Mouse (Mus musculus): ENCODE measurements around the gene Rap1gap. TPM values are rescaled to one million over a fixed set of nuclear protein-coding genes. Genes with fewer than 3 reads are reported as not detected.

Gene Rap1gap
- 6.7 and 8.0 TPM in 2 replicates for polyA plus RNA-seq (2016; fragmentation: Nextera tagmentation; extraction: Ambion mirVana)

- DNase-seq (ENCODE audit: low spot score): no peak
- H3K27me3 ChIP-seq (ENCODE audit: insufficient read depth, poor library complexity, severe bottlenecking): peaks cover 60% of the 10 kb centered on the region
- WGBS: under 1% methylated on average over 44 of the region's 44 CpGs
- H3K4me3 ChIP-seq: peak within 1 kb of the TSS; percentile 76
- H3K4me1 ChIP-seq: peaks cover 39% of the 10 kb centered on the region
- H3K27ac ChIP-seq: peak within 1 kb of the TSS; percentile 70
- H3K36me3 ChIP-seq: no peaks in the 10 kb centered on the region
- no peaks in the 10 kb centered on the region for H3K9me3 ChIP-seq
Observed at GRCm38 (mm10) chr4:137664433-137664979, at the start of gene Rap1gap. TSS of gene Rap1gap (plus strand) at chr4:137664726.

GRCm38 (mm10) chr4:137622847-137623246 is 41.7 kb upstream of the Rap1gap start:
- DNase-seq (ENCODE audit: low spot score): no peak
- H3K4me1 ChIP-seq: no peaks in the 10 kb centered on the region
- no peak overlapping the region for H3K27ac ChIP-seq
- H3K36me3 ChIP-seq: peaks cover 96% of the 10 kb centered on the region
- H3K27me3 ChIP-seq (ENCODE audit: insufficient read depth, poor library complexity, severe bottlenecking): no peaks in the 10 kb centered on the region
- no peak overlapping the region for H3K4me3 ChIP-seq
- whole genome bisulfite sequencing: 82% methylated on average over 8 of the region's 8 CpGs
- H3K9me3 ChIP-seq: no peaks in the 10 kb centered on the region

- no peak for DNase-seq (ENCODE audit: low spot score)
- 90% methylated on average over 8 of the region's 8 CpGs for WGBS
- H3K27me3 ChIP-seq (ENCODE audit: insufficient read depth, poor library complexity, severe bottlenecking): no peaks in the 10 kb centered on the region
- H3K27ac ChIP-seq: no peak overlapping the region
- peaks cover 95% of the 10 kb centered on the region for H3K36me3 ChIP-seq
- H3K4me3 ChIP-seq: no peak overlapping the region
- H3K4me1 ChIP-seq: peaks cover 6% of the 10 kb centered on the region; the same call in 1 of the 2 replicates
- no peaks in the 10 kb centered on the region for H3K9me3 ChIP-seq
Observed at GRCm38 (mm10) chr4:137627476-137628235, 36.9 kb upstream of the Rap1gap start.

GRCm38 (mm10) chr4:137628400-137628799 is 36.1 kb upstream of the Rap1gap start:
- DNase-seq (ENCODE audit: low spot score): no peak
- WGBS: 90% methylated on average over 6 of the region's 6 CpGs
- H3K9me3 ChIP-seq: no peaks in the 10 kb centered on the region
- H3K4me1 ChIP-seq: peaks cover 6% of the 10 kb centered on the region; the same call in 1 of the 2 replicates
- no peak overlapping the region for H3K4me3 ChIP-seq
- H3K27ac ChIP-seq: no peak overlapping the region
- no peaks in the 10 kb centered on the region for H3K27me3 ChIP-seq (ENCODE audit: insufficient read depth, poor library complexity, severe bottlenecking)
- H3K36me3 ChIP-seq: peaks cover 95% of the 10 kb centered on the region

- WGBS: 92% methylated on average over 7 of the region's 7 CpGs
- H3K9me3 ChIP-seq: no peaks in the 10 kb centered on the region
- no peaks in the 10 kb centered on the region for H3K27me3 ChIP-seq (ENCODE audit: insufficient read depth, poor library complexity, severe bottlenecking)
- no peak overlapping the region for H3K27ac ChIP-seq
- peaks cover 94% of the 10 kb centered on the region for H3K36me3 ChIP-seq
- H3K4me3 ChIP-seq: no peak overlapping the region
- peaks cover 6% of the 10 kb centered on the region; the same call in 1 of the 2 replicates for H3K4me1 ChIP-seq
- no peak for DNase-seq (ENCODE audit: low spot score)
Observed at GRCm38 (mm10) chr4:137629354-137629753, 35.2 kb upstream of the Rap1gap start.

- no peaks in the 10 kb centered on the region for H3K9me3 ChIP-seq
- H3K27me3 ChIP-seq (ENCODE audit: insufficient read depth, poor library complexity, severe bottlenecking): no peaks in the 10 kb centered on the region
- peaks cover 6% of the 10 kb centered on the region; the same call in 1 of the 2 replicates for H3K4me1 ChIP-seq
- H3K27ac ChIP-seq: no peak overlapping the region
- WGBS: 90% methylated on average over 2 of the region's 2 CpGs
- H3K4me3 ChIP-seq: no peak overlapping the region
- no peak for DNase-seq (ENCODE audit: low spot score)
- peaks cover 94% of the 10 kb centered on the region for H3K36me3 ChIP-seq
Observed at GRCm38 (mm10) chr4:137630153-137630552, 34.4 kb upstream of the Rap1gap start.

GRCm38 (mm10) chr4:137631596-137631995 is 32.9 kb upstream of the Rap1gap start:
- Histone ChIP-seq H3K4me3 (no peak overlapping the region), H3K4me1 (peaks cover 6% of the 10 kb centered on the region; the same call in 1 of the 2 replicates), H3K27me3 (ENCODE audit: insufficient read depth, poor library complexity, severe bottlenecking) (no peaks in the 10 kb centered on the region), H3K36me3 (peaks cover 94% of the 10 kb centered on the region), H3K27ac (peak overlapping the region; percentile 36; the same call in 1 of the 2 replicates), H3K9me3 (no peaks in the 10 kb centered on the region)
- 58% methylated on average over 3 of the region's 3 CpGs for WGBS
- no peak for DNase-seq (ENCODE audit: low spot score)

GRCm38 (mm10) chr4:137633394-137633793 is 31.1 kb upstream of the Rap1gap start:
- peaks cover 6% of the 10 kb centered on the region; the same call in 1 of the 2 replicates for H3K4me1 ChIP-seq
- 90% methylated on average over 4 of the region's 4 CpGs for WGBS
- DNase-seq (ENCODE audit: low spot score): no peak
- no peak overlapping the region for H3K4me3 ChIP-seq
- H3K27ac ChIP-seq: no peak overlapping the region
- H3K36me3 ChIP-seq: peaks cover 94% of the 10 kb centered on the region
- H3K27me3 ChIP-seq (ENCODE audit: insufficient read depth, poor library complexity, severe bottlenecking): no peaks in the 10 kb centered on the region
- no peaks in the 10 kb centered on the region for H3K9me3 ChIP-seq

- Histone ChIP-seq H3K27me3 (ENCODE audit: insufficient read depth, poor library complexity, severe bottlenecking) (no peaks in the 10 kb centered on the region), H3K27ac (no peak overlapping the region), H3K9me3 (no peaks in the 10 kb centered on the region), H3K36me3 (peaks cover 96% of the 10 kb centered on the region), H3K4me1 (peaks cover 2% of the 10 kb centered on the region; the same call in 1 of the 2 replicates), H3K4me3 (no peak overlapping the region)
- 87% methylated on average over 3 of the region's 3 CpGs for WGBS
- no peak for DNase-seq (ENCODE audit: low spot score)
Observed at GRCm38 (mm10) chr4:137636597-137636996, 27.9 kb upstream of the Rap1gap start.

GRCm38 (mm10) chr4:137641556-137641955 is 23.0 kb upstream of the Rap1gap start:
- no peaks in the 10 kb centered on the region for H3K4me1 ChIP-seq
- 82% methylated on average over 5 of the region's 5 CpGs for WGBS
- no peak for DNase-seq (ENCODE audit: low spot score)
- no peaks in the 10 kb centered on the region for H3K27me3 ChIP-seq (ENCODE audit: insufficient read depth, poor library complexity, severe bottlenecking)
- no peak overlapping the region for H3K27ac ChIP-seq
- H3K4me3 ChIP-seq: no peak overlapping the region
- no peaks in the 10 kb centered on the region for H3K9me3 ChIP-seq
- H3K36me3 ChIP-seq: peaks cover 86% of the 10 kb centered on the region

- DNase-seq (ENCODE audit: low spot score): no peak
- Histone ChIP-seq H3K4me1 (no peaks in the 10 kb centered on the region), H3K27me3 (ENCODE audit: insufficient read depth, poor library complexity, severe bottlenecking) (no peaks in the 10 kb centered on the region), H3K9me3 (no peaks in the 10 kb centered on the region), H3K27ac (no peak overlapping the region), H3K4me3 (no peak overlapping the region), H3K36me3 (peaks cover 86% of the 10 kb centered on the region)
- 88% methylated on average over 2 of the region's 2 CpGs for WGBS
Observed at GRCm38 (mm10) chr4:137642101-137642500, 22.4 kb upstream of the Rap1gap start.

- WGBS: 78% methylated on average over 2 of the region's 2 CpGs
- Histone ChIP-seq H3K36me3 (peaks cover 84% of the 10 kb centered on the region), H3K27ac (no peak overlapping the region), H3K9me3 (no peaks in the 10 kb centered on the region), H3K4me1 (no peaks in the 10 kb centered on the region), H3K4me3 (no peak overlapping the region), H3K27me3 (ENCODE audit: insufficient read depth, poor library complexity, severe bottlenecking) (no peaks in the 10 kb centered on the region)
- DNase-seq (ENCODE audit: low spot score): no peak
Observed at GRCm38 (mm10) chr4:137643459-137643858, 21.1 kb upstream of the Rap1gap start.

- Histone ChIP-seq H3K4me3 (no peak overlapping the region), H3K9me3 (no peaks in the 10 kb centered on the region), H3K4me1 (no peaks in the 10 kb centered on the region), H3K36me3 (peaks cover 85% of the 10 kb centered on the region), H3K27ac (no peak overlapping the region), H3K27me3 (ENCODE audit: insufficient read depth, poor library complexity, severe bottlenecking) (no peaks in the 10 kb centered on the region)
- no peak for DNase-seq (ENCODE audit: low spot score)
Observed at GRCm38 (mm10) chr4:137646262-137646661, 18.3 kb upstream of the Rap1gap start.

Measured in heart, embryonic 10.5 days (tissue).